Mouse (Mus musculus): ENCODE results near the gene Pld5. TPM values are rescaled to one million over a fixed set of nuclear protein-coding genes. Genes with fewer than 3 reads are reported as not detected.

The Pld5 gene
- polyA plus RNA-seq, 1 experiment from 2014 or later = 1.6 TPM

- H3K27me3 ChIP-seq = no peaks in the 10 kb centered on the region
- peak overlapping the region; percentile 31 for H3K4me2 ChIP-seq (replicated peaks)
- H3K36me3 ChIP-seq = no peaks in the 10 kb centered on the region
- H3K9me3 ChIP-seq = no peaks in the 10 kb centered on the region
- peak; percentile 77; the same call in 1 of the 2 replicates for ATAC-seq (ENCODE audit: insufficient number of reproducible peaks, insufficient read depth, low FRiP score, low TSS enrichment)
- 38% methylated on average over 17 of the region's 17 CpGs for WGBS
- H3K9ac ChIP-seq = no peak overlapping the region
- H3K27ac ChIP-seq = no peak overlapping the region
- H3K4me1 ChIP-seq = no peaks in the 10 kb centered on the region
- no peak overlapping the region for H3K4me3 ChIP-seq
Observed at GRCm38 (mm10) chr1:176213645-176214221, 61.4 kb downstream of the Pld5 start.

GRCm38 (mm10) chr1:176212922-176213644, 62.0 kb downstream of the Pld5 start:
- H3K9me3 ChIP-seq = no peaks in the 10 kb centered on the region
- H3K9ac ChIP-seq = no peak overlapping the region
- peak overlapping the region; percentile 31 for H3K4me2 ChIP-seq (replicated peaks)
- no peaks in the 10 kb centered on the region for H3K27me3 ChIP-seq
- 63% methylated on average over 9 of the region's 9 CpGs for WGBS
- no peak overlapping the region for H3K4me3 ChIP-seq
- no peak overlapping the region for H3K27ac ChIP-seq
- no peaks in the 10 kb centered on the region for H3K36me3 ChIP-seq
- ATAC-seq (ENCODE audit: insufficient number of reproducible peaks, insufficient read depth, low FRiP score, low TSS enrichment) = peak; percentile 31; the same call in 1 of the 2 replicates
- H3K4me1 ChIP-seq = no peaks in the 10 kb centered on the region

- H3K27me3 ChIP-seq = no peaks in the 10 kb centered on the region
- 100% methylated on average over 1 of the region's 1 CpGs for WGBS
- H3K36me3 ChIP-seq = no peaks in the 10 kb centered on the region
- no peak overlapping the region for H3K4me2 ChIP-seq (replicated peaks)
- no peak for ATAC-seq (ENCODE audit: insufficient number of reproducible peaks, insufficient read depth, low FRiP score, low TSS enrichment)
- H3K4me1 ChIP-seq = no peaks in the 10 kb centered on the region
- H3K4me3 ChIP-seq = no peak overlapping the region
- H3K9ac ChIP-seq = no peak overlapping the region
- no peak overlapping the region for H3K27ac ChIP-seq
- no peaks in the 10 kb centered on the region for H3K9me3 ChIP-seq
Observed at GRCm38 (mm10) chr1:176210803-176211202, 64.3 kb downstream of the Pld5 start.

- H3K27me3 ChIP-seq = no peaks in the 10 kb centered on the region
- no peak overlapping the region for H3K9ac ChIP-seq
- no peaks in the 10 kb centered on the region for H3K36me3 ChIP-seq
- ATAC-seq (ENCODE audit: insufficient number of reproducible peaks, insufficient read depth, low FRiP score, low TSS enrichment) = no peak
- no peak overlapping the region for H3K4me2 ChIP-seq (replicated peaks)
- WGBS = 81% methylated on average over 2 of the region's 2 CpGs
- H3K9me3 ChIP-seq = no peaks in the 10 kb centered on the region
- no peak overlapping the region for H3K27ac ChIP-seq
- no peaks in the 10 kb centered on the region for H3K4me1 ChIP-seq
- H3K4me3 ChIP-seq = no peak overlapping the region
Observed at GRCm38 (mm10) chr1:176208014-176208413, 67.1 kb downstream of the Pld5 start.

DNA sequence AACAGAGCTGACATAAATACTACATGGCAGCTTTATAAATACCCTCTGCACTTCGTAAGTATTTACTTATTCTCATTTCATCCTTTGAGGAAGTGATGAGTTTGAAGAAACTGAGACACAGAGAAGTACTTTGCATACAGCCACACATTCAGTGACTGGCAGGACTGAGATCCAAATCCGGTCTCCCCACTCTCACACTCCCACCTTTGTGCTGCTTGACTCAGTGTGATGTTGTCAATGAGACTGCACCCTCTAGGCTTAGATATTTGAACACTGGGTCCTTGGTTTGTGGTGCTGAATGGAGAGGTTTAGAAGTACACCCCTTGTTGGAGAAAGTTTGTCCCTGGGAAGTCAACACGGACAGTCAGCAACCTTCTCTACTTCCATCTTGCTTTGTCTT, 72.8 kb downstream of the Pld5 start:
- 76% methylated on average over 3 of the region's 3 CpGs for WGBS
- Histone ChIP-seq H3K27ac (no peak overlapping the region), H3K9ac (no peak overlapping the region), H3K4me1 (no peaks in the 10 kb centered on the region), H3K4me3 (no peak overlapping the region), H3K27me3 (no peaks in the 10 kb centered on the region), H3K4me2 (replicated peaks) (no peak overlapping the region), H3K36me3 (no peaks in the 10 kb centered on the region), H3K9me3 (no peaks in the 10 kb centered on the region)
- no peak for ATAC-seq (ENCODE audit: insufficient number of reproducible peaks, insufficient read depth, low FRiP score, low TSS enrichment)

DNA sequence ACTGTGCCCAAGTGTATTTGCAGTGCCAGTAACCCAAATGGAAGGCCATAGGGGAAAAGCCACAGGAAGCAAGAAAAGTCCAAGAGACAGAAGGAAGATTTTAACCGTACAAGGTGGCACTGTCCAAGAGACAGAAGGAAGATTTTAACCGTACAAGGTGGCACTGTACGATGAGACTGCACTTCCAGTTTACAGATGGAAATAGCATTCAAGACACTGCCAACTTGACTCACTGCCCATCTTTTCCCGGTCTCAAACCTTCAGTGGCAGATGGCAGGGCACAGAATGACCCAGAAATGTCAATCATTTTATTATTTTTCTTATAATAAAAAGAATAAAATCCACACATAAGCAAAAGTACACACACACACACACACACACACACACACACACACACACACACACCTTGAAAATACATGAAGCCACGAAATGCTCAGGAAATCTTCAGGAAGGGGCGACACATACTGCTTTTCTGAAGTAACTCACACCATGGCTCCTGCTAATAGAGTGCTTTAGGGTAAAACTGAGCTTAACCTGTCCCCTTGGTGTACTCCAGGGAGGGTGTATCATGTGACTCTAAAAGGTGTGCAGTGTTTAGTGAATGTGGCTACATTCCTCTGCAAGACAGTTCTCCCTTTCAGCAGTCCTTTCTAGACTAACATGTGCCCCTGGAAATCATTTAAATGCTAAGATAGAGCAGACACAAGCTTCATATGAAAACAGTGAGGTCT, 77.9 kb downstream of the Pld5 start:
- Histone ChIP-seq H3K4me3 (no peak overlapping the region), H3K27ac (no peak overlapping the region), H3K27me3 (no peaks in the 10 kb centered on the region), H3K9me3 (no peaks in the 10 kb centered on the region), H3K9ac (no peak overlapping the region), H3K4me2 (replicated peaks) (no peak overlapping the region), H3K36me3 (no peaks in the 10 kb centered on the region), H3K4me1 (no peaks in the 10 kb centered on the region)
- 81% methylated on average over 6 of the region's 6 CpGs for WGBS
- no peak for ATAC-seq (ENCODE audit: insufficient number of reproducible peaks, insufficient read depth, low FRiP score, low TSS enrichment)

- Histone ChIP-seq H3K4me2 (replicated peaks) (no peak overlapping the region), H3K36me3 (no peaks in the 10 kb centered on the region), H3K27me3 (no peaks in the 10 kb centered on the region), H3K4me1 (no peaks in the 10 kb centered on the region), H3K9ac (no peak overlapping the region), H3K27ac (no peak overlapping the region), H3K9me3 (no peaks in the 10 kb centered on the region), H3K4me3 (no peak overlapping the region)
- 89% methylated on average over 4 of the region's 4 CpGs for WGBS
- ATAC-seq (ENCODE audit: insufficient number of reproducible peaks, insufficient read depth, low FRiP score, low TSS enrichment) = no peak
Observed at GRCm38 (mm10) chr1:176196341-176196740, 78.8 kb downstream of the Pld5 start.

DNA sequence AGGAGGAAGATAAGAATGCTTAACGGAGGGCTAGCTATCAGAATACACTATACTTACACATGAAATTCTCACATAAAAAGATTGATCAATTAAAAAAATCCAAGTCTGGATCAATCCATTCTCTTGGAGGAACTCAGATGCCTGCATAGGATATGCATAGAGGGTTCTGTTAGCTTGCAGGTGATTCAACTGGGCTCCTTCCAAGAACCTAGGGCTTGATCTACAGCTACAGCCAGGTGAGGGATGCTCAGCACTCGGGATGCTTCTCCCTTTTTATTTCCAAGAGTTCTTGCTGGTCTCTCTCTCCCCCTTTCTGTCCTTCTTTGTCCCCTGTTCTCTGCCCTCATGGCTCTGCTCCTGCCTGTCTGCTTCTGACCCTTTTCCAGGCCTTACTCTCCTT, 80.4 kb downstream of the Pld5 start:
- WGBS = 75% methylated on average over 2 of the region's 2 CpGs

DNA sequence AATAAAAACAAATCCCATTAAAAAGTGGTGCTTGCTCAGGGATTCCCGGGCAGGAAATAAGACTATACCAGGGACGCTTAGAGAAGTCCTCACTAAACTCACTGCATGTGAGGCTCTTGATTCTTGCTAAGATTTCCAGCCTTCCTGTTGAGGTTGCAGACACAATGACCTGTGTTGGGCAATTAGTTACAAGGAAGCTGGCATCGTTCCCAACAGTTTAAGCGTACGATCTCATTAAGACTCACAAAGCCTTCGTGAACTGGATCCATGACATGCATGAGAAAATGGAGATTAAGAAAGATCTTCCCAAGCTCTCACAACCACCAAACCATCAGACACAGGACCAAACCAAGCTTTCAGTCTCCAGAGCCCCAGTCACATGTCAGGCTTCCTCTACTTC, 91.1 kb downstream of the Pld5 start:
- no peaks in the 10 kb centered on the region for H3K4me1 ChIP-seq
- no peaks in the 10 kb centered on the region for H3K9me3 ChIP-seq
- 80% methylated on average over 6 of the region's 6 CpGs for WGBS
- H3K9ac ChIP-seq = no peak overlapping the region
- H3K4me3 ChIP-seq = no peak overlapping the region
- H3K27me3 ChIP-seq = no peaks in the 10 kb centered on the region
- no peak for ATAC-seq (ENCODE audit: insufficient number of reproducible peaks, insufficient read depth, low FRiP score, low TSS enrichment)
- H3K27ac ChIP-seq = no peak overlapping the region
- no peaks in the 10 kb centered on the region for H3K36me3 ChIP-seq
- H3K4me2 ChIP-seq (replicated peaks) = no peak overlapping the region

More for the DNA sequence above, 80.4 kb downstream of the Pld5 start:
- H3K27me3 ChIP-seq = no peaks in the 10 kb centered on the region
- H3K36me3 ChIP-seq = no peaks in the 10 kb centered on the region
- H3K4me2 ChIP-seq (replicated peaks) = no peak overlapping the region
- no peak overlapping the region for H3K4me3 ChIP-seq
- no peaks in the 10 kb centered on the region for H3K9me3 ChIP-seq
- ATAC-seq (ENCODE audit: insufficient number of reproducible peaks, insufficient read depth, low FRiP score, low TSS enrichment) = no peak
- H3K27ac ChIP-seq = no peak overlapping the region
- no peaks in the 10 kb centered on the region for H3K4me1 ChIP-seq
- H3K9ac ChIP-seq = no peak overlapping the region

DNA sequence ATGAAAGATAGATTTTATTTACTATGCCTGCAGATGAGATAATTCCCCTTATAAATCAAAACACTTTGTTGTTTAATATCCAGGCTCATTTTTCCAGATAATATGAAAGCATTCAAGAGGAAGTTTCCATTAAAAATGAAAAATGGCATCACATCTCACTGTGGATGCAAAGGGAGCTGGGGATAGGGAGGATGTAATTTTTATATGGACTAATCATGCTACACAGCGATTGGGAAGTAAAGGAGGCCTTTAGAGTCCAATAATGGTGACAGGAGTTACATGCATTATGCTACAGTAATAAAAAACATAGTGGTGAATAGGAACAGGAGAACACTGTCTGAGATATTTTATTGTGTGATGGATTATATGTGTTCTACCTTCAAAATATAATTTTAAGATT, 100.1 kb downstream of the Pld5 start:
- ATAC-seq (ENCODE audit: insufficient number of reproducible peaks, insufficient read depth, low FRiP score, low TSS enrichment) = no peak
- WGBS = 80% methylated on average over 1 of the region's 1 CpGs
- Histone ChIP-seq H3K27me3 (no peaks in the 10 kb centered on the region), H3K9me3 (no peaks in the 10 kb centered on the region), H3K9ac (no peak overlapping the region), H3K4me1 (no peaks in the 10 kb centered on the region), H3K27ac (no peak overlapping the region), H3K4me2 (replicated peaks) (no peak overlapping the region), H3K36me3 (no peaks in the 10 kb centered on the region), H3K4me3 (no peak overlapping the region)

DNA sequence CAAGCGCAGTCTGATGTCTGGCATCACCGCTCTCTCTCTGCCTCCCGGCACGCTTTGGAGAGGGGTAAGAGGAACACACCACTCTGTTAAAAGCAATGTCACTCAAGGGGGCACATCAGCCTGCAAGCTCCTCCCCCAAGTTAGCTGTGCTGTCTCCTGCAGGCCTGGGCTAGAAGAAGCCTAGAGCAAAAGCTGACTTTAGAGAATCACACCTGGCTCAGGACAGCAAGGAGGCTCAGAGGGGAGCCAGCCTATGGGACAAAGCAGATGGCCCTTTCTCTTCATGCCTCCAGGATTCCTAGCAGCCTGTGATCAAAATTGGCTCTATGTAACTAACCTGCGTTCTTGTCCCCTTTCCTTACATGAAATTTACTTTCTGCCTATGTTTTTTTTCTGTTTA, 107.3 kb downstream of the Pld5 start:
- H3K9me3 ChIP-seq = no peaks in the 10 kb centered on the region
- H3K4me2 ChIP-seq (replicated peaks) = no peak overlapping the region
- H3K27ac ChIP-seq = no peak overlapping the region
- H3K36me3 ChIP-seq = no peaks in the 10 kb centered on the region
- no peaks in the 10 kb centered on the region for H3K4me1 ChIP-seq
- H3K4me3 ChIP-seq = no peak overlapping the region
- no peak overlapping the region for H3K9ac ChIP-seq
- 52% methylated on average over 5 of the region's 5 CpGs for WGBS
- ATAC-seq (ENCODE audit: insufficient number of reproducible peaks, insufficient read depth, low FRiP score, low TSS enrichment) = no peak
- H3K27me3 ChIP-seq = no peaks in the 10 kb centered on the region

DNA sequence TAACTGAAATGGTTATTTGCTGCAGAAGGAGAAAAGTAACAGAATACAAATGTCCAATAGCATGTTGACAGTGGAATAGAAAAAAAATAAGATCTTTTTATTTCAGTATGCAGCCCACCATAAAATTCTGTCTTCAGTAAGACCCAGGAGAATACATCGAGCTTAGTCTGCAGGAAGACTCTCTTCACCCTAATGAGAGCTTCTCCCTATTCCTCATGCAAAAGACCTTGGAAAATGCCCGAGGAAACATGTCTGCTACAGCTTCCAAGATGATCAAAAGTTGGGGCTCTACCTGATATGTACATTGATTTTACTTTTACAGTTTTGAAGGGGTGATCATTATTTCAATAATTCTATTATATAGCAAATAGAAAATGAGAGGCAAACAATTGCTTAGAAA, 108.0 kb downstream of the Pld5 start:
- no peak overlapping the region for H3K4me2 ChIP-seq (replicated peaks)
- H3K4me3 ChIP-seq = no peak overlapping the region
- no peaks in the 10 kb centered on the region for H3K27me3 ChIP-seq
- H3K27ac ChIP-seq = no peak overlapping the region
- H3K9me3 ChIP-seq = no peaks in the 10 kb centered on the region
- WGBS = 76% methylated on average over 2 of the region's 2 CpGs
- no peak for ATAC-seq (ENCODE audit: insufficient number of reproducible peaks, insufficient read depth, low FRiP score, low TSS enrichment)
- H3K36me3 ChIP-seq = no peaks in the 10 kb centered on the region
- H3K4me1 ChIP-seq = no peaks in the 10 kb centered on the region
- H3K9ac ChIP-seq = no peak overlapping the region

All from embryonic facial prominence, embryonic 12.5 days (tissue).